Mouse (Mus musculus) ZHBTc4 (cell line): ENCODE measurements at regions not wholly inside any gene's neighbourhood (a gene's known extent, or its start where the extent isn't known, plus 50 kb on each side); places are given as distances from the start of the nearest gene placed in this dataset.
"Not testable (repeated sequence)": the region's sequence is repeated elsewhere in the genome, so short reads cannot be mapped to it uniquely, and the experiment has no call there.

Experiments used
- DNase-seq: peaks from one replicate; pipeline ENCODE4 v3.0.0-alpha.2; 2011; ENCODE audit warnings: low read depth, low spot score

DNA sequence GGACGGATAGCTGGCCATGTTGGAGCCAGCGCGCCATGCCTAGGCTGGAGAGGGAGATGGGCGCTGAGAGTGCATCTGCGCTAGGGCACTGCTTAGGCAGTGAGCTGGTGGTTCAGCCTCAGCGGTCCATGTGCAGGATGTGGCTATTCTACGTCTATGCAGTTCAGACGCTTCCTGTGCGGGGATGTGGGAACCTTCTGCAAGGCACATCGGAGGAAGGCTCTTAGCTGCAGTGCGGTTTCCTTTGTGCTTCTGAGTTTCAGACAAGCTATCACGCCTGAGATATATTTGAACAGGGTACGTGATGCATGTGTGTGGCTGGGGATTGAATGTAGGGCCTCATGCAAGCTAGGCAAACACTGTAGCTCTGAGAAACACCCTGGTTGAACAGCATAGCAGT, 54.4 kb upstream of the Lrpprc start:
- DNase-seq: no peak

GRCm38 (mm10) chr17:84846141-84846540, 55.6 kb upstream of the Lrpprc start:
- DNase-seq: no peak

DNA sequence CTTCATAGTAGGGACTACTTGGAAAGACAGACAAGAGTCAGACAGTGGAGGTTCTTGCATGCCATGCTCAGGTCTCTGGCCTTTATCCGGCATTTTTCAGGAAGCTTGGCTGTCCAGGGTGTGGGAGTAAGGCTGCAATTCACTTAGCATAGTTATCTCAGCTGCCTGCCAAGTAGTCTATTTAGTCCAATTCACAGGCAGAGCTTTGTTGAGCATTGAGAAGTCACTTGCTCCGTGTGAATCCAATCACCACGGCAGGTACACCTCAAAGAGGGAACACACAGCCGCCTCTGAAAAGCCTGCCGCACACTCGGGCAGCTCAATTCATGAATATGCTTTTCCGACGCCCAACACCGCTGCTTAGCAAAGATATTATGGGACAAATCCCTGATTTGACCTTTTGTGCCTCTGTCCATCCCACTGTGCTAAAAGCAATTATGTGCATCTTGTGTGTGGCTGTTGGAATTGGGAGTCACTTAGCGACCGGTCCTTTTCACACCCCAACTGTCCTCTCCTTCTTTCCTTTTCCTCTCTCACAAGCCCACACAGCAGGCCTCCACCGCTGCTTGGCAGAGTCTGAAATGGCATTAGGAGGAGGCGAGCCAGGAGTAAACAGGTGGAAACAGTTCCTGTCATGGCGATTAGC, 57.9 kb upstream of the Lrpprc start:
- peak; percentile 7 for DNase-seq

DNA sequence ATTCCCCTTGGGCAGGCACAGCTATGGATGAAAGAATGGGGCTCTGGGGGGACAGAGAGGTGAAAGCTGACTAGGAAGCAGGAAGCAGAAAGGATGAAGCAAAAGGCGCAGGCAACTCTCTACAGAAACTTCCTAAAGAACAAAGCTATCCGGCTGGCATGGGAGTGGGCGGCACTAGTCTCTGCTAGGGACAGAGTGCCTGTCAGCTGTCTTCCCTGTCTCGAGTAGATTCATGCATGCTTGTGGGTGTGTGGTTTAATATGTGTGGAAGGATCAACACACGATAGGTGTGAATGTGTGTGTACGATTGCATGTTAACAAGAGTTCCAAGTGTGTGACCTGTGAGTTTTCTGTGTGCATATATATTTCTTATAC, 58.4 kb upstream of the Lrpprc start:
- no peak for DNase-seq

- no peak for DNase-seq
These were observed 59.9 kb upstream of the Lrpprc start for GRCm38 (mm10) chr17:84850464-84850863.

DNA sequence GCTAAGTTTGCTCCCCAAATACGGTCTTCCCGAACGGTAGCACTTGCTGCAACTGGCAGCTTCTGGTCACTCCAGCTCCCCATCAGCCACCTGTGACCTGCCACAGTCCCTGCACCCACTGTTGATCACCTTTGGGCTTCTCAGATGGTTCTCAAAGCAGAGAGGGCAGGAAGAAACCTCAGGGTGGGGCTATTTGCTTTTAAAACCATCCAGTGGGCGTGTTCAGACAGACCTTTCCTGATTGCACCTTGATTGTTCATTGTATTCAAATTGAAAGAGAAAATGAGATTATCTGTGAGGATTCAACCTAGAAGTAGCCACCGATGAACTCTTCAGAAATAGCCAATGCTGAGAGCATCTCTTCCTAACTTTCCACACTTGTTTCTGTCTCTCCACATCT, 60.3 kb upstream of the Lrpprc start:
- no peak for DNase-seq

GRCm38 (mm10) chr17:84856971-84857370, 66.4 kb upstream of the Lrpprc start:
- no peak for DNase-seq

GRCm38 (mm10) chr17:84858830-84859229, 68.2 kb upstream of the Lrpprc start:
- DNase-seq: no peak

DNA sequence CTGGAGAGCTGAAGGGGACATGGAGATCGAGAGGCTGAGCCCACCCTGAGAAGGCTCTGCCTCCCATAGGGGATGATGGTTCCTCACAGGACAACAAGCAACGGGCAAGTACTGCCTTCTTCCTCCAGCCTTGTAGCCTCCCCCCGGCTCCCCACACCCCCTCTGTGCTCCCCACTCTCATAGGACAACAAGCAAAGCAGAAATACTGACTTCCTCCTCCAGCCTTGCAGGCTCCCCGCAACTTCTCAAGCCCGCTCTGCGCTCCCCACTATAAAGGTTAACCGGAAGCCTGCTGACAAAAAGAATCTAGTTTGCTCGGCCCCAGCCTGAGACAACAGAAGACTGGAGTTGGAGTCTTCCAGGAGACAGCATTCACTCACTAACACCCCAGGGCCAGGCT, 69.3 kb upstream of the Lrpprc start:
- DNase-seq: no peak

- DNase-seq: no peak
These were observed 70.2 kb upstream of the Lrpprc start for GRCm38 (mm10) chr17:84860835-84861234.

DNA sequence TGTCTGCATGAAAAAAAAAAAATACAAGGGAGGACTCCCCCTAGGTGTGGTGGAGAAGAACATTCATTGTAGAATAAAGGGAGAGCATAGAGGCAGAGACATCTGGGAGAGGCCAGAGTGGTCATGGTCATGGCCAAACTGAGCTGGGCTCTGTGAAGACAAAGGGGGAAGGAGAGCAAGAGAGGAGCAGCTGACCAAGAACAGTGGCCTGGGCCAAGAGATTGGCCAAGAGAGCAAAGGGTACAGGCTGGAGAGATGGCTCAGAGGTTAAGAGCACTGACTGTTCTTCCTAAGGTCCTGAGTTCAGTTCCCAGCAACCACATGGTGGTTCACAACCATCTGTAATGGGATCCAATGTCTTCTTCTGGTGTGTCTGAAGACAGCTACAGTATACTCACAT, 73.6 kb upstream of the Lrpprc start:
- not testable (repeated sequence) for DNase-seq

GRCm38 (mm10) chr17:84865158-84865557, 74.6 kb upstream of the Lrpprc start:
- DNase-seq: no peak

DNA sequence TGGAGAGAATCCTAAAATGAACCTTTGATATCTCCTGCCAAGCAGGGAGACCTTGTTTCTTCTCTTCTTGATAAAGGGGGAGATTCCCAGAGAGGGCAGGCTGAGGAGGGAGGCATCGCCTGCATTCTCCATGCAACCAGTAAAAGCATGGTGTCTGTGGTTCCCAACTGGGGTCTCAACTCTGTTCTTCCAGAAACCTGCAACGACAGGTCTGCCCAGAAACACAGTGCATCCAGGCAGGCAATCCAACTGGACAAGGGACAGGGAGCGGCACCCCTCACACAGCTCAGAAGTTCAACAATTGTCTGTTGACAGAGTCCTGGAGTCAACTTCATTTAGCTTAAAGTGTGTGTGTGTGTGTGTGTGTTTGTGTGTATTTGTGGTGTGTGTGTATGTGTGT, 75.0 kb upstream of the Lrpprc start:
- no peak for DNase-seq

DNA sequence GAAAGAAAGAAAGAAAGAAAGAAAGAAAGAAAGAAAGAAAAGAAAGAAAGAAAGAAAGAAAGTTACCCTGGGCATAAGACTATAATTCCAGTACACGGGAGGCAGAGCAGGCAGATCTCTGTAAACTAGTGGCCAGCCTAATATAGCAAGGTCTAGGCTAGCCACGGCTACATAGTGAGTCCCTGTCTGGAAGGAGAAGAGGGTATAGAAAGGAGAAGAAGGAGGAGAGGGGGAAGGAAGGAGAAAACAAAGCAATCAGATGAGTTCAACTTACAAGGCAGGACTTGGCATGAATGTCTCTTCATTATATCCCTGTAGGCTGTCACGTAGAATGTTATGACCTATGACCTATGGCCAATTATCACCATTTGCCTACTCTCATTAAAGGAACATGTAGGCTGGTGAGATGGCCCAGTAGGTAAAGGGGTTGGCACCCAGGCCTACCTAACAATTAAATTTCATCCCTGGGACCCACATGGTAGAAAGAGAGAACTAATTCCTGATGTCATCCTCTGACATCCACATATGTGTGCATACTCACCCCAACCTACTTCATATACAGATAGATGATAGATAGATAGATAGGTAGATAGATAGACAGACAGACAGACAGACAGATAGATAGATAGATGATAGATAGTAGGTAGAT, 78.6 kb upstream of the Lrpprc start:
- DNase-seq: no peak

DNA sequence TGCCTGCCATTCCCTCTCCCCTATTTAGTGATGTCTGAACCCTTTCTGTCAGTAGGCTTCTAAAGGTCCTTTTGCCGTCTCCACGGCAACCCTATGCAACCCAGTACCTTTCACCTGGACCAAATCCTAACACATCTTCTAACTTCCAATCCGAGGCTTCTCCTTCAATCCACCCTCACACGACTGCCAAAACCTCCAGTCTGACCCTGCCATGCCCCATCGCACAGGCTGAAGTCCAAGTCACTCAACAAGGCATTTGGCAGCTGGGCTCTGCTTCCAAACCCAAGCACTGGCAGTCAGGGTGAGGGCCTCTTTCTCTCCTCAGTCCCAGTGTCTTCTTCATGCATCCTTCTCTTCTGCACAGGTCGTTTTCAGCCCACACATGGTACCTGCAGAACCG, 83.0 kb upstream of the Lrpprc start:
- DNase-seq: no peak

DNA sequence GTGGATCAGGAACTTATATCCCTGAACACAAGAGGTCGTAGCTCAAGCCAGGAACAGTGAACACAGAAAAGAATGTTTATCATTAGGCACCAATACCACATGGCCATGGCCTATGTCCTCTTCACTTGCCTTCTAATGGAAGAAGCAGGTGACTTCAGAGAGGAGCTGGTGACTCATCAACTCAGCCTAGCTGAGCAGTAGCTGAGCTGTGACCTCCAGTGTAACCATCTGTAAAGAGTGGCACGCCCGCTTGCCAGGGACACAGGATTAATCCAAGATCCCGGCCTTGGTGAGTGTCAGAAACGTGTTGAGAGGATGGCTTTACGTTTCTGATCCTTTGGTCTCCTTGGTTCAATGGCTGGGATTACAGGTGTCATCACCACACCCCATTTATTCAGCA, 82.0 kb upstream of the Ppm1b start:
- peak; percentile 2 for DNase-seq

- peak; percentile 1 for DNase-seq
These were observed 81.5 kb upstream of the Ppm1b start for GRCm38 (mm10) chr17:84875031-84875430.

GRCm38 (mm10) chr17:84876037-84876436, 80.5 kb upstream of the Ppm1b start:
- DNase-seq: no peak

DNA sequence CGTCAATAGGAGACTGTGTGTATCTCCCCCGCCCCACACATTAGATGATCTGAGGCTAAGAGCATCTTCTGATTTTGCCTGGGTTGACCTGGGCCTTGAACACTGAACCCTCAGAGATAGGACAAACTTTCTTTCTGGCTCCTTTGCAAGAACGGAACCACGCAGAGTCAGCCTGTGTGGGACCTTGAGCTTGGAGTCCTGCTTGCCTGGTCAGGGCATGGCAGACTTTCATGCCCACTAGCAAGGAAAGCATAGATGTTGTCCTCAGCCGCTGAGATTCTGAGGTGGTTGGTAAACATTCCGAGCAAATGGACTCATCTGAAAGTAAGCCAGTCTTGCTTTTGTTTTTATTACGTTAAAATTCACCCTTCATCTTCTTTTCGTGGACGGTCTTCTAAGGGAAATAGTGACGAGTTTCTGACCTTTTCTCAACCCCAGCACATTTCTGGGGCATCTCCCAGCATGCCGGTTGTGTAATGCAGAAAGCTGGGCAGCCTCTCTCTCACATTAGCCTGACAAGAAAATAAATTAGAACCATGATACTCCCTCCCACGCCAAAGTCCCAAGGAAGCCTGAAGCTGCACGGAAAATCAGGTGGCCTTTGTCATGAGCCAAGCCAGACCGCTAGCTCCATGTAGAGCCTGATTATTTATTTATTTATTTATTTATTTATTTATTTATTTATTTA, 79.2 kb upstream of the Ppm1b start:
- no peak for DNase-seq

- DNase-seq: peak; percentile 56
These were observed 78.7 kb upstream of the Ppm1b start for GRCm38 (mm10) chr17:84877864-84878224.

GRCm38 (mm10) chr17:84878316-84878715, 78.2 kb upstream of the Ppm1b start:
- DNase-seq: peak; percentile 2

- DNase-seq: peak; percentile 18
These were observed 77.4 kb upstream of the Ppm1b start for GRCm38 (mm10) chr17:84879146-84879545.

- no peak for DNase-seq
These were observed 75.6 kb upstream of the Ppm1b start for GRCm38 (mm10) chr17:84880946-84881345.
